Mouse (Mus musculus) bone marrow macrophage, adult 2 months (primary cell): ENCODE results near the gene Acot3. TPM values are rescaled to one million over a fixed set of nuclear protein-coding genes. Genes with fewer than 3 reads are reported as not detected.
A peak's percentile ranks its signal among the peaks of the same experiment; 100 is the strongest.
"Not testable (repeated sequence)": the region's sequence is repeated elsewhere in the genome, so short reads cannot be mapped to it uniquely, and the experiment has no call there.

ENCODE experiments used
- H3K27ac ChIP-seq: 2 replicates; pipeline ENCODE4 v1.5.1; 2012; ENCODE audit warnings: low read depth, low read length; ENCODE audit not compliant: insufficient read depth
- H3K4me1 ChIP-seq: 2 replicates; pipeline ENCODE4 v1.6.1; 2012; ENCODE audit warnings: low read length; ENCODE audit not compliant: control insufficient read depth, insufficient read depth
- H3K4me3 ChIP-seq: 2 replicates; pipeline ENCODE4 v1.5.1; 2012; ENCODE audit warnings: mild to moderate bottlenecking, low read length, moderate library complexity; ENCODE audit not compliant: insufficient read depth
- CTCF ChIP-seq: IDR thresholded peaks from 2 replicates; pipeline ENCODE4 v1.5.1; 2012; ENCODE audit warnings: low read depth, mild to moderate bottlenecking, low read length, moderate library complexity
- POLR2A ChIP-seq: IDR thresholded peaks from 2 replicates; pipeline ENCODE4 v1.6.1; 2012; ENCODE audit warnings: mild to moderate bottlenecking, low read depth, low read length, borderline replicate concordance
- polyA plus RNA-seq: library from polyadenylated mRNA; stranded (reverse); fragments of >200 nt; gene quantifications from 2 replicates; pipeline ENCODE4 v1.2.4, GENCODE M21; 2012; ENCODE audit not compliant: missing spikeins, insufficient read depth, insufficient read length

The Acot3 gene
- polyA plus RNA-seq, 1 experiment: not detected

DNA sequence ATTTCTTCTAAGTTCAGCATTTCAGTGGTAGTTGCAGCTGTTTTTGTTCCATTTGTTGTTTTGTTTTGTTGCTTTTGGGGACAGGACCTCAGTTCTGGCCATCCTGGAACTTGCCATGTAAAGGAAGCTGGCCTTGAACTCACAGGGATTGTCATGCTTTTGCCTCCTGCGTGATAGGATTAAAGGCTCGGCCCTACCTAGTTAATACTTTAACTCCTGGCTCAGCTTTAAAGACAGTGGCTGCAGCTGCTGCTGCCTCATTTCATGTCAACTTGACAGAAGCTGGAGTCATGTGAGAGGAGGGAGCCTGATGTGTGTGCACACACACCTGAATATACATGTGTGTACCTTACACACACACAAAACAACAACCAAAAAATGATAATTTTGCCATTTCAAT lies 7.9 kb upstream of the Acot3 start:
- H3K4me1 ChIP-seq: peaks cover 6% of the 10 kb centered on the region
- H3K4me3 ChIP-seq: no peak overlapping the region
- no peak overlapping the region for H3K27ac ChIP-seq
- no peak for TF ChIP-seq CTCF
- TF ChIP-seq POLR2A: no peak

DNA sequence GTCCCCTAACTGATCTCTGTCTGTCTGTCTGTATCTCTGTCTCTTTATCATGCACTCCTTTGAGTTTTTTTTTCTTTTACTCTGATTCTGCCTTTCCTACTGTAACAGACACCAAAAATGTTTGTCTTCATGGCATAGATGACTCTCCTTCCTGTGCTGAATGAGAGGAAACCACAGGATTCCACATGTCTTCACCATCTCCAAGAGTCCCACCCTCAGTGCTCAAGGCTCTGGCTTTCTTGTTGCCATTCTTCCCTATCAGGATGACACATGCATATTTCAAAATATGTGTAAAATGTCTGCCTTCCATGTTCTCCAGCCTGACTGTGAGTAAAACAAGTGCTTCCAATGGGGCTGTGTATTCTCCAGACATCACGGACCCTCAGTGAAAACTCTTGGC lies 5.0 kb upstream of the Acot3 start:
- Histone ChIP-seq H3K4me1 (peaks cover 6% of the 10 kb centered on the region), H3K4me3 (no peak overlapping the region), H3K27ac (no peak overlapping the region)
- no peak for TF ChIP-seq CTCF
- no peak for TF ChIP-seq POLR2A

DNA sequence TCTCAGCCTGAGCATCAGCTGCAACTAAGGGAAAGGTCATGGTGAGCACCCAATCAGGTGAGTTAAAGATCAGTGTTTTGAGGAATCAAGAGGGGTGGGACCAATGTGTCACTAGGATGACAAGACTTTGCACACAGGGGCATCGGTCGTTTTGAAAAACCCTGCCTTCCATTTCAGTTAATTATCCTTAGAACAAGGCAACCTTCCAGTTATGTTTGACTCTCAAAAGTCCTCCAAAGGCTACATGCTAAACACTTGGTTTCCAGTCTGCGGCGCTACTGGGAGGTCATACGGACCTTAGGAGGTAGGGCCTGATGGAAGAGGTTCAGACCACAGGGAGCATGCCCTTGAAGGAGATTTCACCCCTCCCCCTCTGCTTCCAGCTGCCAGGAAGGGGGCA lies 1.2 kb upstream of the Acot3 start:
- H3K4me1 ChIP-seq, H3K4me3 ChIP-seq, H3K27ac ChIP-seq: not testable (repeated sequence)

DNA sequence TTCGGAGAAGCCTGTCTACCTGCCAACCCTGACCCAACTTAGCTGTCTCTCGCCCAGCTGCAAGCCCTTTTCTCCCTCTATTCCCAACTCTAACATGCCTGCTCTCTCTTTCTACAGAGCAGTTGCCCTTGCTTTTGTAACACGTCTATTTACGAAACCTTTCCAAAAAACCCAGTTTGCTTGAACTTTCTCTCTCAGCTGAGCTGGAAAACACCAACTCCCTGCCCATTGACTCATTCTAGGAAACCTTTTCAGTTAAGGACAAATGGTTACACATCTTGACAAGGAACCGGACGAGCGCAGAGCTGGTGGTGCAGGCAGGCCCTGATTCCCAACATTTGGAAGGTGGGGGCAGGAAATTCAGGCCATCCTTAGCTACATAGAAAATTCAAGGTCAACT lies 665 bp downstream of the Acot3 start:
- H3K27ac ChIP-seq: no peak overlapping the region

DNA sequence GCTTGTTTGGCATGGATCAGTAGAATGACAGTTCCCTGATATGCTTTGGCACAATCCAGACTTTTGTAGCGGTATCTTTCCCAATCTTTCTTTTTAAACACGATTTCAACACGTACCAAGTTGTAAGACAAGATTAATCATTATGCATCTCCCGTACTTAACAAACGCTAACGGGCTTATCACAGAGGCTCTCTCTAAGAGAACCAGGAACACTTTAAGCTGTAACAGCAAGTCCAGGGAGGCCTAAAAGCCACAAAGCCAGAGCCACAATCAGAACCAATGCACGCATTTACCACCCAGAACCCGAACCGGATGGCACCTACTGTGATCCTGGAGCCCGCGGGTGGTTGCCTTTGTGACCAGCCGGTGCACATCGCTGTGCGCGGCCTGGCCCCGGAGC lies 1.2 kb downstream of the Acot3 start:
- Histone ChIP-seq H3K27ac (no peak overlapping the region), H3K4me3 (peak overlapping the region; percentile 52), H3K4me1 (peaks cover 2% of the 10 kb centered on the region; the same call in 1 of the 2 replicates)
- TF ChIP-seq POLR2A: no peak

More for the DNA sequence above, 665 bp downstream of the Acot3 start:
- TF ChIP-seq POLR2A (no peak), CTCF (no peak)
- H3K4me1 ChIP-seq: peaks cover 2% of the 10 kb centered on the region; the same call in 1 of the 2 replicates
- no peak overlapping the region for H3K4me3 ChIP-seq

DNA sequence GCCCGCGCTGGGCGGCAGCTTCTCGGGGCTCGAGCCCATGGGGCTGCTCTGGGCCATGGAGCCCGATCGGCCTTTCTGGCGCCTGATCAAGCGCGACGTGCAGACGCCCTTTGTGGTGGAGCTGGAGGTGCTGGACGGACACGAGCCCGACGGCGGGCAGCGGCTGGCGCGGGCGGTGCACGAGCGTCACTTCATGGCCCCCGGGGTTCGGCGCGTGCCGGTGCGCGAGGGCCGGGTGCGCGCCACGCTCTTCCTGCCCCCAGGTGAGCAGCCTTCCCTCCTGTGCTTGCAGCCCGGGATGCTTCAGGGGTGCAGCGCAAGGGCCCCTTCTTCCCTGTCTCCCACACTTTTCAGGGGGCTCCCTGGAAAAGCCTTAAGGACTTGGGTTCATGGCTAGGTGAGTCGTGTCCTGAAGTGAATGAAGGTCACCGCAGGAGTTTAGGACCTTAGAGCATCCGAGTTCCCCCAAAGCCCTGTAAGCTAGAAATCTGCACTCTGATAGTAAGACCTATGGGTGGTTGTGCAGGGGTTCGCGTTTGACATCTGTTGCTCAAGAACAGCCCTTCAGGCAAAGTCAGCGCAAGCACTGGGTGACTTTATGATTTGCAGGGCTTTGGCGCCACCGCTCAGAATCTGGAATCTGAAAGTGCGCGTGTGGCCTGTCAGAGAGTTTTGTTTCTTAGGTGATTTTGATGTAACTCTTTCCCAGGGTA lies 1.9 kb downstream of the Acot3 start:
- TF ChIP-seq CTCF: no peak
- no peak for TF ChIP-seq POLR2A
- H3K27ac ChIP-seq: no peak overlapping the region
- peak overlapping the region; percentile 52 for H3K4me3 ChIP-seq

DNA sequence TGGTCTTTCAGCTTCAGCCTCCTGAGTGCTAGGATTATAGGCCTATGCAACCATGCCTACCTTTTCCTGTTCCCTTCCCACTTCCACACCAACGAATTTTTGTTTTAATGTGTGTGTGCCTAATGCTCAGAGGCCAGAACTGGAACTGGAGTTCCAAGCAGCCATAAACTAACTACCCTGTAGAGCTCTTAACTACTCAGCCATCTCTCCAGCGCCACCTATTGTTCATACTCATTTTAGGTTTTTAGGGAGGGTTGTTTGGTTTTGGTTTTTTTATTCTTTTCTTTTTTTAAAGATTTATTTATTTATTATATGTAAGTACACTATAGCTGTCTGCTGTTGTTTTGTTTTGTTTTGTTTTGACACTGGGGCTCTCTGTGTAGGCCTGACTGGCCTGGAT lies 9.0 kb downstream of the Acot3 start:
- H3K27ac ChIP-seq: no peak overlapping the region
- H3K4me3 ChIP-seq: no peak overlapping the region
- H3K4me1 ChIP-seq: no peaks in the 10 kb centered on the region
- no peak for TF ChIP-seq POLR2A
- no peak for TF ChIP-seq CTCF

More for the DNA sequence above, 1.9 kb downstream of the Acot3 start:
- peaks cover 2% of the 10 kb centered on the region; the same call in 1 of the 2 replicates for H3K4me1 ChIP-seq

DNA sequence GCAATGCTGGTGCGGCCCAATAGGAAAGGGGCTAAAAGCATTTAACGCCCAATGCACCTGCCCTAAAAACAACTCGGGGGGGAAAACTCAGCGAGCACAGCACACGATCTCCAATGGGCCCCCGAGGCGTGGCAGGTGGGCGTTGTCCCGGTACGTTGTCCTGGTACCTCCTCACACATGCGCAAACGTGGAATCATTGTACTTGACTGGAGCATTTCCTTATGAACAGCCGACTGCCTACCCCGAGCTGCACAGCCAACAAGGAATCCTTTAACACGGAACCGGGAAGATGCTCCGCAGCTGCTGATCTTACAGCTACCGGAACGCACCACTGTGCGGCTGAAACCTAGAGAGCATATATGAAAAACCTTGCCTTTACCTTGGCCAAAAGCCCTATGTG lies 10.4 kb downstream of the Acot3 start:
- H3K4me3 ChIP-seq: no peak overlapping the region
- no peak for TF ChIP-seq CTCF
- no peak for TF ChIP-seq POLR2A

DNA sequence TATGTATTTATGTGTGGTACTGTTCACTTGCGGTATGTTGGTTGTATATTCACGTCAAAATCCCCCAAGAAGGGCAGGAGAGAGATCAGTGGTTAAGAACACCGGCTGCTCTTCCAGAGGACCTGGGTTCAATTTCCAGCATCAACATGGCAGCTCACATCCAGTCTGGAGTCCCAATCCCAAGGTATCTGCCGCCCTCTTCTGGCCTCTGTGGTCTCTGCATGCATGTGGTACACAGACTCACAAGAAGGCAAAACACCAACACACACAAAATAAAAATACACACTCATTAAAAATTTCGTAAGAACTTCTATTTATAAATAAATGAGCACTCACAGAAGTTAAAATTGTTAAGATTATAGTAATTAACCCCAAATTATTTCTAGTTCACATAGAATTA lies 11.3 kb downstream of the Acot3 start:
- Histone ChIP-seq H3K4me3 (no peak overlapping the region), H3K4me1 (no peaks in the 10 kb centered on the region), H3K27ac (no peak overlapping the region)
- TF ChIP-seq CTCF (peak; percentile 42; the same call in 1 of the 2 replicates), POLR2A (no peak)

More for the DNA sequence above, 10.4 kb downstream of the Acot3 start:
- H3K4me1 ChIP-seq: no peaks in the 10 kb centered on the region
- no peak overlapping the region for H3K27ac ChIP-seq

DNA sequence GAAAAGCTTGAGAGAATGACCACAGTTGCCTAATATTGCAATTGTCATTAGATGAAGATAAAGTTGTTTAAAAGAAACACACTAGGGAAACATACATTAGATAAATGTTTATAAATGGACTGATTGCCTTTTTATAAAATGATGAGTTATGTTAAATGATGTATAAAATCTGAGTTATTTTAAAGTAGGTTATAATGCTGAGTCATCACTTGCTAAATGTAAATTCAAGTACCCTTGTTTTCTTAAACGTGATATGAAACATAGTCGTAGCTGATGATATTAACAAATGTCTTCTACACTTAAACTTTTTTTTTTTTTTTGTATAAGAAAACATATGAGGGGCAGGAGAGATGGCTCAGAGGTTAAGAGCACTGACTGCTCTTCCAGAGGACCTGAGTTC lies 11.9 kb downstream of the Acot3 start:
- TF ChIP-seq CTCF (no peak), POLR2A (no peak)
- Histone ChIP-seq H3K27ac (no peak overlapping the region), H3K4me1 (no peaks in the 10 kb centered on the region), H3K4me3 (no peak overlapping the region)
